Mouse (Mus musculus) lung, adult 18-20 months (tissue): ENCODE measurements at regions not wholly inside any gene's neighbourhood (a gene's known extent, or its start where the extent isn't known, plus 50 kb on each side); places are given as distances from the start of the nearest gene placed in this dataset.

Source experiments
- DNase-seq, 2 experiments: peaks; one replicate each; pipeline ENCODE4 v3.0.0; 2022; ENCODE audit warnings: mixed read lengths in 2 of 2

DNA sequence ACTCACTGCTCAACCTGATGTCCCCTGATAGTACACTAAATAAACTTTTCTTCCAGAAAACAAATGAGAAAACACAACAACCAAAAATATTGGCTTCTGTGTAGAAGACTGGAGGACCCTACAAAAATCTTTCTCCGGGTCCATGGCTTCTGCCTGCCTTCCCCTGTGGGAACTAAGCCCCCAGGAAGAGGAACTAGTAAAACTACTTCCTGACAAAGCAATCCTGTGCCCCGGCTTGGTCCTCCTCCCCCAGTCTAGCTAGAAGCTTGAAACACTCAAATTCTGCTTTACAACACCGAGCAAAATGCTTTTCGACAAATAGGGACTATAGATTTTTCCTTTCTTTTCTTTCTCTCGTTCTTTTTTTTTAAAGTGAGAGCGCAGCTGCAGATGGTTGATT lies 51.3 kb upstream of the Mki67 start:
- DNase-seq, result no peak

DNA sequence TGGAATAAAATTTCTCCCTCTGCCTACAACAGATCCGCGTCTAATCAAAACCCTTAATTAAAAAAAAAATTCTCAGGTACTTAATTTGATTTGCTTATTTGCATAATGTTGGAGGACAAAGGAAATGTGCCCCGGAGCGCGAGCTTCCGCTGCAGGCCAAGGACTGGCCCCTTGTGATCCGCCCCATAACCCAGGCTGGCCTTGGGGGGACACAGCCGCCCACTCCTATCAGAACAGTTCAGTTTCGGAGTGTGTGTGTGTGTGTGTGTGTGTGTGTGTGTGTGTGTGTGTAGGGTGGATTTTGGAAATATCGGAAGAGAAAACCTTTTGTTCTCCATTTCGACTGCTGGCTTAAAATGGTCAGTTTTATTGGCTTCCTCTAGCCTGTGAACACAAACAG lies 51.9 kb upstream of the Mki67 start:
- no peak for DNase-seq

DNA sequence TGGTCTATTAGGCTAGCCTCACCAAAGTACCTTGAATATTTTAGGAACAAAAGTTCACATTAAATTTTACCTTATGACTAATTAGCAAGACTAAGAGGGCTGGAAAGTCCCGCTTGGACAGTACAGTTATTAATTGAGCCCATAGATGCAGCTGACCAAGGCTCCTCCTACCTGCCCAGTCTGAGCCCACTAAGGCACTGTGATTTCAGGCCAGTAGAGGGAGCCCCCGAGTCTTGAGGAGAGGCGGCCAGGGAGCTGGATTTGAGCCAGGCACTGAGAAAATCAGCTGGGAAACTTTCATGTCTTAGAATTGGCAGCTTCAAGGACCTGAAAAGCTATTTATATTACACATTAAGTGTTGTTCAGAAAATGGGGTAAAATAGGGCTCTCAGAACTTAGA lies 52.4 kb upstream of the Mki67 start:
- DNase-seq, result peak; percentile 84 to 89

DNA sequence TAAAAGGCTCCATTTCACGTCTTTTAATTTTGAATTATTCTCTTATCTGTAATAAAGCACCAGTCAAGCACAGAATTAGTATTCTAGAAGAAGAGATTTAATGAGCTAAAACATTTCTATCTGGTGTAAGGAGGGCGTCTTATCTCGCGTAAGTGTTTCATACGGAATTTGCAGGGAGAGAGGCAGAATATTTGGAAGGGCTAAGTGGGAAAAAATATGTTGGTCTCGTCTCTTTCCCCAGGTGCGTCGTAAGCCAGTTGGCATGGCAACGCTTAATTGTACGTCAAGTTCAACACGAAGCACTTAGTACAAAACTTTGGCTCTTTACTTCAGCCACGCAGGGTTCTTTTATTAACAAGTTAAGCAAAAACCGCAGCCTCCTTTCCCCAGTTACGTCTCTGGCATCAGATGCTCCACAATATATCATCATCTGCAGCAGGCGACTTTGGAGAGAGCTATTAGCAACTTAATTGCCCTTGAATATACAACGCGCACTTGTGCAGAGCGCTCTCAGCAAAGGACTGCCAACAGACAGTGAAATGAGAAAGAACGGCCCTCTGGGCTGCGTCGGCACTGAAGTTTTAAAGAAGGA lies 53.0 kb upstream of the Mki67 start:
- no peak for DNase-seq

DNA sequence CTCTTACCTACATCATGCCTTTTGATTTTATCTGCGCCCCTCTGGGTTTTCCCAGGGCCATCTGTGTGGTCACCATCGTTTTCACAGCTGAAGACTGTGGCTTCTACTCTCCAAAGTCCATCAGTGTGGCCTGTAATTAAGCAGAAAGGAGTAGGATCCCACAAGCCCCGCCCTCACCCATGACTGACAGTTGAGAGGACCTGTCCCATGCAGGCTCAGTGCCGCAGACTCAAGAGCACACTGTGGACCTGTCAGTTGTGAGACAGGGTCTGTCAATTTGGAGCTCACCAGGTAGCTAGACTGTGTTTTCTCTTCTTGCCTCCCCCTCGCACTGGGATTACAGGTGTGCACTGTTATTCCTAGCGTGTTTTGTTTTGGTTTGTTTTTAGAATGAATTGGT lies 53.9 kb upstream of the Mki67 start:
- no peak for DNase-seq

DNA sequence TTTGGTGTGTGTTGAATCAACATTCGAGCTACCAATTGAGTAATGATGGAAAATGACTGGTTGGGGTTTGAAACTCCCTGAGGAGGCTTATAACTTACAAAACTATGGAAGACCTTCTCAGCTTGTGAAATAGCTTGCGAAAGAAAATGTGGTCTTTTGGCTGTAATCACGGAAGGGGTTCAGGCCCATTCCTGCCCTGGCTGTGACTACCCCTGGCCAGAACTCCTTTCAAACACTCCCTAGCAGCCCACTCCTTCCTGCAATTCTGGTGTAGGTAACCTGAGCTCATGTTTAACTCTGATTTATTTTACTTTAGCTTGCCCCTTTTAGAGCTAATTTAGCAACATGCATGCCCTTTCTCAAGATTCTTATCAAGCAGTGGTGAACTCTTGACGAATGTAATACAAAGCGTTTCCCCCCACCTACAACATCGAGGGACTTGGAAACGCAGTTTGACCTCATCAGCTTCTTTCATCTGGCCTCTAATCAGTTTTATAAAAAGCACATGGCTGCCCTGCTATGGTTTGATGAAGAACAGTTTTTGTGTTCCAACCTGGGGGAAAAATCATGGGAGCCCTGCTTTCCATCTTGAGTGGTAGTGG lies 59.8 kb upstream of the Mki67 start:
- DNase-seq, result no peak

DNA sequence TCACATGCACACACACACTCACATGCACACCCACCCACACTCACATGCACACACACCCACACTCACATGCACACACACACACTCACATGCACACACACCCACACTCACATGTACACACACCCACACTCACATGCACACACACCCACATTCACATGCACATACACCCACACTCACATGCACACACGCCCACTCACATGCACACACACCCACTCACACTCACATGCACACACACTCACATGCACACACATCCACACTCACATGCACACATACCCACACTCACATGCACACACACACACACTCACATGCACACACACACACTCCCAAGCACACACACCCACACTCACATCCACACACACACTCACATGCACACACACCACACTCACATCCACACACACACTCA lies 74.0 kb upstream of the Mki67 start:
- no peak for DNase-seq

DNA sequence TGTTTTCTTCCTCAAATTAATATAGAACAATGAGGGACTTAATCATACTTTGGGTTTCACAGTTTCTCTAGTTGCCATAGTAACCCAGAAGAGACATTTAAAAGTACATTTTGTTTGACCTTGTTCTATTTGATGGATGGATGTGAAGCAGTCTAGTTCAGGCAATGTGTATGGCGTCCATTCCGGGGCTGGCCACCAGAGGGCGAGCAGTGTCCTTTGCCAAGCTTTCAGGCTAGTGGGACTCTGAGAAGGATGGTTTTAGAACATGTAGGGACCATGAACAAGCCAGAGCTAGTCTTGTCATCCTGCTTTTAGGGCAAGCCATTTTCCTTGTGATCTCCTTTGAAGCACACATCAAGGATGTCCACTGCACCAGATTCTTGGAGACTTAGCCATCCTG lies 74.8 kb upstream of the Mki67 start:
- peak; percentile 29 to 36 for DNase-seq

DNA sequence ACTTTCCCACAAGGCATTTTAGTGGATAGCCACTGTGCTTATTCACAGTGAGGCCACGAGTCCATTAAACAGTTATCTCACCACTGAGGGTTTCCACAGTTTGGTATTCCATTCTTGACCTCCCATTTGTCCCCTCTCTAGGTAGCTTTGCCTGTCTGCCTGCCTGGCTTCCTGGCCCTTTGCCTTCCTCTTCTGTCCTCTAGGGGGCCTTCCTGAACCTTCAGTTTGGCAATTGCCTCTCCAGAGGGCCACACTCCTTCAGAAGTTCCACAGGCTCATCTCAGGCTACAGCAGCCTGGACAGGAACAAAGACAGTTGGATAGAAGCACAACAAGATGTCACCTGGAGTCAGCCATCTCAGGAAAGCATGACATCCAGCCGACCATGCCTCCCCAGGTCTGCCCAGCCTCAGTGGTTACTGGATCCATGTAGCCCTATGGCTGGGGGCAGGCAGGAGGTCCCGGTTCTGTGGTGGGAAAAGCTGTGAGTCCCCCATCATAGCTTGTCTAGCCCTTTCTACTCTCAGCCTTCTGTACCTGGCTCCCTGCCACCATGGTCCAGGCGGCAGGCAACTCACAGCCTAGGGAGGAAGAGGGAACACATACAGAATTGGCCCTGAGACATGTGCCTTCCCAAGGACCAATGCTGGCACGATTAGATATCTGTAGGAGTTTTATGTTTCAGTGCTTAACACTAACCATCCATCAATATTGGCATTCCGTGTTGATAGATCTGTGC lies 76.0 kb upstream of the Mki67 start:
- no peak for DNase-seq

DNA sequence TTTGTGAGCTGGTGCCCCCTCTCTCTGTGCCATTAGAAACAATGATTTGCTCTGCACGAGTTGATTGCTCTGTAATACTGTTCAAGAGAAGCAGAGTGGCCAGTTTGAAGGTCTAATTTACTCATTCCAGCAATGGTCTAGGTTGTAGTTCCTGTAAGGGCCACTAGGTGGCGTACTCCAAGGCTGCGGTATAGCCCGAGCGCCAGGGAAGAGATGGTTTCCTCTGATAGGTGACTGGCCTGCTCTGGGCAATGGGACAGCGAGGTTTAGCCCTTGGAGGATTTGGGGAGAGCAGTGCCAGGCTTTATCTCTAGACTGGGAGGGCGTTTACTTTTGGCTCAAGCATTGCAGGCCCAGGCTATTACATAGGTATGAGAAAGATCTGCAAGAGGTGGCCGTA lies 76.8 kb upstream of the Mki67 start:
- no peak for DNase-seq

DNA sequence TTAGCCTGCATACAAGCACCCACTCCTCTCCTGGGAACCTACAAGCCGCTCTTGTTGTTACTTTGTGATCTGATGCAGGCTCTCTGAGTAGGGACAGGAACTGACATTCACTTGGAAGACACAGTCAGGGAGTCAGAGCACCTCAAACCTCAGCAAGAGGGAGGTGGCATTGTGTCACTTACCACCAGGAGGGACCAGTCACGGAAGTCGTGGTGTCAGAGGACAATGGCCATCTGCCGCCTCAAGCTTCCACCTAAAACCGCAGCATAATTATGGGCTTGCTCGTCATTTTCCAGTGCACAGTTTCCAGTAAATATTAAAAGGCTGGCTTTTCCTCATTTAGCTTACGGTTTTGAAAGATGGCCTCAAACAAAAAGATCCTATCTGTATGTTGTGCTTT lies 78.1 kb upstream of the Mki67 start:
- DNase-seq, result no peak

DNA sequence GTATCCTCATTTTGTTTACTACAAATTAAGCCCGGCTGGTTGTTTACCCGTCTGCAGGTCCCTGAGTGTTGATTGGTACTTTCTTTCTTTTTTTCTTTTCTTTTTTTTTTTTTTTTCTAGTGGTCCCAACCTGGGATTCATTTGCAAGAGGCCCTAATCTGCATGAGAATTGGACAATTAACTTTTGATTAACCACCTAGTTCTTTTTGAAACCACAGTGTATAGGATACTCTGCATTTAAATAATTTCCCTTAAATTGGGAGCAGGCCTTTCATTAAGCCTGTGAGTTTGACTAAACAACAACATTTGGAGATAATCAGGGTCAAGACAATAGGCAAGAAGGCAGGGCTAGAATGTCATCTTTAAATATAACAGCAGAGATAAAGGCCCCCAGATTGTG lies 78.5 kb upstream of the Mki67 start:
- no peak for DNase-seq

DNA sequence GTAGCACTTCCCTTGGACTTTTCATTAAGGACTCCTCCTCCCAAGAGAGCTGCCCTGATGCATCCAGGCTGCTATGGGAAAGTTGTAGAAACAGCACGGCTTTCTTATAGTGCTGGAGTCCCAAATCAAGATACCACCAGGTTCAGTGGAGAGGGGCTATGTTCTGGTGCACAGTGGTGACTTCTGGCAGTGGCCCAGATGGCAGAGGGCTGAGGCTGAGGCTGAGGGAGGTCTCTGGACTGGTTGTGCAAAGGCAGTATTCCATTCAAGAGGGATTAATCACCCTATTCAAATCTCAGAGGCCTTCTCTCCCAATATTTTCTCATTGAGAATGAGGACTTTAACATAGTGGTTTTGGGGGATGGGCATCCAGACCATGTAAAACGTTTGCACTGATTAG lies 82.3 kb upstream of the Mki67 start:
- no peak for DNase-seq

DNA sequence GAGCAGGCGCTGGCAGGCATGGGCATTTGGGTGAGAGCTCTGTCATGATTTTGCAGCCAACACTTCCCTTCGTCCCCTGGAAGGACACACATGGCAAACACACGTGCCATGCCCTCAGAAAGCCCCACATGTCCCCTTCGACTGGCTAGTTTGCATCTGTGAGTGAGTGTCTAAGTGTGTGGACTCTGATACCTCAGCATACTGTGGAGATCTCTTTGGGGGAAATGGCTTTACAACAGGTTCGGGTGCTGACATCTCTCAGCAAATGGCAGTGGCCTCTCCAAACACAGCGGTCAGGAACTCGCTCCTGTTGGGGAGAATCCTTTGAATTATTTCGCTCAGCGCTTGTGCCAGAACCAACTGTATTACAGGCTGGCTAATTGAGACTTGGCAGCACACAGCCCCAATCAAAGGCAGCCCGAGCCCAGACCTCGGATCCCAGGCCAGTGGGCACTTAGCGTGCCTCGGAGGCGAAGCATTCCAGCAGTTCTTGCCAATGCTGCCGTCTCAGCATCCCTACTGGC lies 86.5 kb upstream of the Mki67 start:
- DNase-seq, result no peak

DNA sequence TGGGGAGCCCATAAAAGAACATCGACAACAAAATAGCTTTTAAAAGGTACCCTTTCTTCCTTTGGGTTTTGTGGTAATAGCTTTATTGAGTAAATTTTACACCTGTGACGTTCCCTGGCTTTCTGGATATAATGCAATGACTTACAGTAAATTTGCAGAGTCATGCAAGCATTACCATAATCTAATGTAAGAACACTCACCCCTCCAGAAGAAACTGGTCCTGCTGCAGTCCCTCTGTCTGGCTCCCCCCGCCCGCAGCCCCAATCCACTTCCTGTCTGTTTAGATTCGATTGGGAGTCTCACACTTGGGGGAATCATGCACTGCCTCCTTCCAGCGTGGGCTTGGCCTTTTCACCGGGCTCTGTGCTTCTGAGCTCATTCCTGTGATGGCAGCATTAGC lies 88.6 kb upstream of the Mki67 start:
- DNase-seq, result no peak

DNA sequence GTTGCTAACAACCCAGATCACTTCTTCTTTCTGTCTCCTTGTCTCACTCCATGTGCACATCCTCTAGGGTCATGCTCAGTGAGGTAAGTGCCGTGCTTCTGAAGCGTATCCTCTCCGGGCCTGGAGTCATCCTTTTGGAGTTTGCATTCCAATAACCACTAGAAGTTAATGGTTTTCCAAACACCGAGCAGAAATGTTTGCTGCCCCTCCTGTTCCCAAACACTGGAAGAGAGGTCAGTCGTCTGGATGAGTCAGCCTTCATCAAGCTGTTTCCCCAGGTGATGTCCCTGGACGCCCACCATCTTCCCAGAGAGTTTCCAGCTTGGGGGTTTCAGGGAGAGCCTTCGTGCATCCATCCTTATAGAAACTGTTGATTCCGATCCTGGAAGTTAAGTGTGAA lies 90.0 kb upstream of the Mki67 start:
- no peak for DNase-seq

DNA sequence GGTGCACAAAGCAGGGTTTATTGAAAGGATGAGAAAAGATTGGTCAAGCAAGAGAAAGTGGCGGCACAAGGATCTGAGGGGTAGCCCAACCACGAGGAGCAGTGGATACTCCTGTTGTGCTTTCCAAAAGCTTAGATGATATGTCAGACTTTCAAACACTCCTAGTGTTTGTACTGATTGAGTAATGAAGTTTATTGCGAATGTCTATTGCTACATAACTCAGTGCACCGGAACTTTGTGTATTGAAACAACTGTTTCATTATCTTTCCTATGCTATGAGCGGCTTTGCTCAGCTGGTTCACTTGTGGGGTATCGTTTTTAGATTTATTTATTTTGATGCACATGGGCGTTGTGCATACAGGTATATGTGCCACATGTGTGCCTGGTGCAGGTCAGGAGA lies 90.5 kb upstream of the Mki67 start:
- DNase-seq, result no peak

DNA sequence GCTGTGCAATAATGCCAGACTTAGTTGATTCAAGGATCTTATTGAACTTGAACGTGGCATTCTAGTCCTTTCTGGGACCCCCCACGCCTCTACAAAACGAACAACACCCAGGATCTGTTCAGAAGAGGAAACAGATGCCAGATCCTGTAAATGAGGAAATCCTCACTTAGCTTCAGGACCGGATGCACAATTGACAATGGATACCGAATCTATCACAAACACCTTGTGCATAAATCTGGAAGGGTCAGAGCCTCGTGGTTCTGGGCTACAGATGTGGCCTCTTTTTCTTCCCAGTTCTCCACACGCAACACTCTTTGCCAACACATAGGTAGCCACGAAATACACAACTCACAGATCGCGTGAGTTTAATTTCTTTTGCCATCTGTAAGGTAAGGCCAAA lies 93.0 kb upstream of the Mki67 start:
- DNase-seq, result no peak

DNA sequence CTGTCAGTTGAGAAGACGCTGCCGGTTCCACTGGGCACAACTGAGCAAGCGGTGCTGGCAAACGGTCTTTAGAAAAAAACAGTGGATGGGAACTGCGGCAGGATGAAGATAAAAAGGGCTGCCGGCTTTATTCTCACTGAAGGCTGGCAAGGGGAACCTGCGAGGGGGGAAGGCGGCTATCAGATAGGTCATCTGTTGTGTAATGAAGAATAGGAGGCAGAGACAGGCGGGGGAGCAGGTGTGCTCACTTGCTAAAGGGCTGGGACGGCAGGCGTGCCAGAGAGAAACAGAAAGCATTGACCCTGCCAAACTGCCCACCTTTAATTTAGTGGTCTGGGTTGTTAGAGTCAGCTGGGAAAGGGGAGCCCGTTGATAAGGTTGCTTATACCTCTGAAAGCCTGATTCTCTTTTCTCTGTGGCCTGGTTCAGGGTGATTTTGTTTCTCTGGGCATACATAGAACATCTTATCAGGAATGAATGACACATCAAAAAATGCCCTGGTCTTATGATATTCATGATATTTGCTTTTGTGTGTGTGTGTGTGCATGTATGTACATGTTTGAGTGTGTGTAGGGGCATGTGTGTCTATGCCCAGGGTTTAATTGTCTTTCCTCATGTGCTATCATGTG lies 93.7 kb upstream of the Mki67 start:
- DNase-seq, result no peak

DNA sequence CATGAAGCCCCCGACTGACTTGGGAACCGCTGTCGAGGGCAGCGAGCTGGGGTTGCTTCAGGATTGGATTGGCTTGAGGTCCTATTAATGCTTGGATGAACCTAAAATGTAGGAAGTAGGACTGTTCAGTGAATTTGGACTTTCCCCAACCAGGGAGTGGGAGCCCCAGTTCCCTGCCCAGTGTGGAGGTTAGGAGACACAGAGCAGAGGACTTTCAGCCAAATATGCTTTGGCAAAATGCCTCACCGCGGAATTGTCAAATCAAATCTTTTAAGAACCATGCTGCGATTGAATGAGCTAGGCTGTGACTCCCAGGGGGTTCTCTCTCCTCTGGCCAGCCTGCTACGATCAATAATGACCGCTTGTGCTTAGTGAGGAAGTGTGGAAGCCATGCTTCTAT lies 94.8 kb upstream of the Mki67 start:
- no peak for DNase-seq

DNA sequence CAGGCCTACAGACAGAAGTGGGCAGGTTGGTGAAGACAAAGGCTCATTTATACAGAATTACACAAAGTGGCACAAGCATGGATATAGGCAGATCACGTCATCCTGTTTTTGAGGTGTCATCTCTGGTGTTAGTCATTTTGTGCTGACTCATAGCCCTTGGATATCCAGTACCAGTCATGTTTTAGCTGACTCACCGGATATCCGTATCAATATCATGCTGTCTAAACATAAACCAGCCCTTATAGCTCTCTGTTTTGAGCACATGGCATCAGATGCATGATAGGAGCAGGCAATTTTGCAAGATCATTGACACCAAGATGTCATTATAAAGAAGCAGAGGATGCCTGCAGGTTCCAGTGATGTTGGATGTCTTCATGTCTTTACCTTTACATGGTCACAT lies 97.5 kb upstream of the Mki67 start:
- no peak for DNase-seq

DNA sequence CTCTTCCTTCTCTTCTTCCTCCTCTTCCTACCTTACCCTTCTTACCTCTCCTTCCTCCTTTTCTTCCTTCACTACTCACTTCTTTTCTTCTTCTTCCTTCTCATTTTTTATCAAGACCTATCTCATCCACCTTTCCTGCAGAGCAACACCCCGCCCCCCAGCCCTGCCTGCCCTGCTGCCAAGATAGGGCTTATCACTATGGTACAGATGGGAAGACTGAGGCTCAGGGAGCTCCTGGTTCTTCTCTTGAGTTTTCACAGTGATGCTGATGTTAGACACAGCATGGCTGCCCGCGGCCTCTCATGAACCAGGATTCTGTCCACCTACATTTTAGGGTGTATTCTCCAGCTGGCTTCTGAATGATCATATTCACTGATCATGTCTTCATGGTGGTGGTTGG lies 100.0 kb upstream of the Mki67 start:
- no peak for DNase-seq

DNA sequence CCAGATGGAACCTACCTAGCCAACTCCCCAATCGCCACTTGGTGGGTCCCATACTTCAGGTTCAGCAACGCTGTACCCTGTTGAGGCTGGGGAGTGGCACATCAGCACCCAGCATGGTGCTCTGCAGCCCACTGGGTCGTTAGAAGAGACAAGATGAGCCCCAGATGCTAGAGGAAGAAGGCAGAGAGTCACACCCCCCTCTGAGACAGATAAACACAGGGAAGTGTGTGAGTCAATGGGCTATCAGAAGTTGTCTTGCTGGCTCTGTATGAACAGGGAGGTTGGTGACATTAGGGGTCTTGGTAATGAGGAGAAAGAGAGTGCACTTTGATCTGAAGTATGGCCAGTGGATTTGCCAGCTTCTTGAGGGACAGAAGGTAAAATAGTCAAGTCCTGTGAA lies 101.7 kb upstream of the Mki67 start:
- no peak for DNase-seq

DNA sequence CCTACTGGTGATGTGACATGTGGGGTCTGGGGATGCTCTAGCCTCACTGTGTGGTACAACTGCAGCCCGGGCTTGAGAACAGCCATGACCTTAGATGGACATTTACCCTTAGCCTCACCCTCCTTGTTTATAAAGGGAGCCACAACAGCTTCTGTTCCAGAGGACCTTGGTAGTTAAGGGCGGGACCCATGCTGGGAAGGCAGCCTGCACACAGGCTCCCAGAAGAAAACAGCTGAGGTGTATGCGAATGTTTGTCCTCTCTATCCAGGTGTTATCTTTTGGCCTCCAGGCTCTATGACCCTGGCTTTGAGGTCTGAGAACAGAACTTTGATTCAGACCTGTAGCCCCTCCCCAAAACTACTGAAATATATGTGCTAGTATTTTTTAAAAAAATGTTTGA lies 102.1 kb upstream of the Mki67 start:
- no peak for DNase-seq
